Comparison of ENCODE assay signal across 19 mouse cellular contexts in genomic region chr2:138236149-138236548, GRCm38 (mm10).
"Had no signal": no experiment of that assay in that cellular context is flagged by ENCODE, and none has a peak within 500 bp of the region (broad histone marks: within the 10 kb centered on the region; RNA-seq: fewer than 3 reads in every experiment).

No protein-coding gene starts in this region.

- DNase-seq: liver; lung, postnatal 14 days; retina, postnatal 1 day; right cerebral cortex, adult 18-20 months; right cerebral cortex, postnatal 25 days; right cerebral cortex, postnatal 4 days; spleen, adult 18-20 months; thymus, adult 2 months; thymus, postnatal 25 days; thymus, postnatal 4 days had no signal

- H3K4me3 ChIP-seq: liver, embryonic 12.5 days; megakaryocyte, embryonic 14.5 days; midbrain, embryonic 13.5 days; midbrain, embryonic 15.5 days; neural tube, embryonic 12.5 days had no signal

- H3K4me1 ChIP-seq: liver, embryonic 12.5 days; megakaryocyte, embryonic 14.5 days; midbrain, embryonic 13.5 days; midbrain, embryonic 15.5 days; neural tube, embryonic 12.5 days had no signal

- H3K27ac ChIP-seq: liver, embryonic 12.5 days; liver, embryonic 14.5 days; macrophage; midbrain, embryonic 13.5 days; midbrain, embryonic 15.5 days; neural tube, embryonic 12.5 days had no signal

- H3K9ac ChIP-seq: liver, embryonic 12.5 days; liver, embryonic 14.5 days; midbrain, embryonic 13.5 days; midbrain, embryonic 15.5 days; neural tube, embryonic 12.5 days had no signal

- ATAC-seq: liver, embryonic 12.5 days; lung, postnatal 0 days; midbrain, embryonic 13.5 days; midbrain, embryonic 15.5 days had no signal

- H3K36me3 ChIP-seq: liver, embryonic 12.5 days; midbrain, embryonic 13.5 days; midbrain, embryonic 15.5 days; neural tube, embryonic 12.5 days had no signal

- H3K4me2 ChIP-seq: liver, embryonic 12.5 days; midbrain, embryonic 11.5 days; midbrain, embryonic 13.5 days; midbrain, embryonic 15.5 days; neural tube, embryonic 12.5 days had no signal

- H3K9me3 ChIP-seq: liver, embryonic 12.5 days; megakaryocyte, embryonic 14.5 days; midbrain, embryonic 13.5 days; midbrain, embryonic 15.5 days; neural tube, embryonic 12.5 days had no signal

- H3K27me3 ChIP-seq: liver, embryonic 12.5 days; megakaryocyte, embryonic 14.5 days; midbrain, embryonic 13.5 days; midbrain, embryonic 15.5 days; neural tube, embryonic 12.5 days had no signal
